Mouse (Mus musculus) megakaryocyte-erythroid progenitor cell, adult 5-6 weeks (primary cell): ENCODE data around the gene Sulf2. TPM values are rescaled to one million over a fixed set of nuclear protein-coding genes. Genes with fewer than 3 reads are reported as not detected.

ENCODE experiments used
- ATAC-seq: replicated peaks from 2 replicates; pipeline ENCODE4 v1.8.0; 2016; ENCODE audit warnings: mild to moderate bottlenecking, inconsistent platforms; ENCODE audit not compliant: severe bottlenecking, poor library complexity, low FRiP score, low TSS enrichment
- total RNA-seq, 2 experiments: library from RNA; stranded (forward) in 1 of 2; stranded (reverse) in 1 of 2; fragments of 200-1000, 215-1000 nt in 1 of 2; fragments of >200 nt in 1 of 2; fragmentation: Nextera tagmentation in 1 of 2; gene quantifications; 2 replicates each; pipeline ENCODE4 v1.2.3; 2014 to 2017

Sulf2 gene
- total RNA-seq, 2 experiments from 2014 or later: 0.42 TPM; not detected in 1

GRCm38 (mm10) chr2:166126343-166126742 lies 29.1 kb downstream of the Sulf2 start:
- ATAC-seq: no peak

GRCm38 (mm10) chr2:166125492-166126252 lies 29.8 kb downstream of the Sulf2 start:
- no peak for ATAC-seq

GRCm38 (mm10) chr2:166125033-166125432 lies 30.4 kb downstream of the Sulf2 start:
- ATAC-seq: no peak

GRCm38 (mm10) chr2:166122781-166123180 lies 32.7 kb downstream of the Sulf2 start:
- no peak for ATAC-seq

GRCm38 (mm10) chr2:166121681-166122355 lies 33.6 kb downstream of the Sulf2 start:
- ATAC-seq: no peak

- ATAC-seq: no peak
Observed at GRCm38 (mm10) chr2:166119992-166120391, 35.5 kb downstream of the Sulf2 start.

GRCm38 (mm10) chr2:166116704-166117103 lies 38.8 kb downstream of the Sulf2 start:
- no peak for ATAC-seq

- ATAC-seq: no peak
Observed at GRCm38 (mm10) chr2:166116278-166116608, 39.2 kb downstream of the Sulf2 start.

GRCm38 (mm10) chr2:166115571-166116277 lies 39.7 kb downstream of the Sulf2 start:
- no peak for ATAC-seq

GRCm38 (mm10) chr2:166112986-166113385 lies 42.5 kb downstream of the Sulf2 start:
- no peak for ATAC-seq

- no peak for ATAC-seq
Observed at GRCm38 (mm10) chr2:166111831-166112250, 43.6 kb downstream of the Sulf2 start.

- ATAC-seq: no peak
Observed at GRCm38 (mm10) chr2:166111238-166111637, 44.2 kb downstream of the Sulf2 start.

GRCm38 (mm10) chr2:166110764-166111163 lies 44.7 kb downstream of the Sulf2 start:
- ATAC-seq: no peak

GRCm38 (mm10) chr2:166108326-166108725 lies 47.1 kb downstream of the Sulf2 start:
- ATAC-seq: peak; percentile 47; the same call in 1 of the 2 replicates

GRCm38 (mm10) chr2:166107911-166108310 lies 47.6 kb downstream of the Sulf2 start:
- no peak for ATAC-seq

GRCm38 (mm10) chr2:166106631-166107030 lies 48.8 kb downstream of the Sulf2 start:
- ATAC-seq: no peak

GRCm38 (mm10) chr2:166105911-166106310 lies 49.6 kb downstream of the Sulf2 start:
- no peak for ATAC-seq

- ATAC-seq: no peak
Observed at GRCm38 (mm10) chr2:166102893-166103292, 52.6 kb downstream of the Sulf2 start.

GRCm38 (mm10) chr2:166100309-166101262 lies 54.9 kb downstream of the Sulf2 start:
- no peak for ATAC-seq
